Mouse (Mus musculus): ENCODE results near the gene Cmtm2a.

- TF ChIP-seq GATA1 (IDR thresholded peaks at IDR 0.05; ENCODE audit: borderline replicate concordance, low read length) (no peak), FLI1 (IDR thresholded peaks at IDR 0.05; ENCODE audit: low read length) (no peak)
Measured at GRCm38 (mm10) chr8:104232039-104232438, 60.9 kb downstream of the Cmtm2a start.
